Mouse (Mus musculus) natural killer cell, adult 2 months (primary cell): Measurements from ENCODE around the gene 1700019D03Rik.

Experiments used
- DNase-seq, 2 experiments: peaks; one replicate each; pipeline ENCODE4 v3.0.0; 2022; ENCODE audit warnings: low spot score in 2 of 2

1700019D03Rik gene

DNA sequence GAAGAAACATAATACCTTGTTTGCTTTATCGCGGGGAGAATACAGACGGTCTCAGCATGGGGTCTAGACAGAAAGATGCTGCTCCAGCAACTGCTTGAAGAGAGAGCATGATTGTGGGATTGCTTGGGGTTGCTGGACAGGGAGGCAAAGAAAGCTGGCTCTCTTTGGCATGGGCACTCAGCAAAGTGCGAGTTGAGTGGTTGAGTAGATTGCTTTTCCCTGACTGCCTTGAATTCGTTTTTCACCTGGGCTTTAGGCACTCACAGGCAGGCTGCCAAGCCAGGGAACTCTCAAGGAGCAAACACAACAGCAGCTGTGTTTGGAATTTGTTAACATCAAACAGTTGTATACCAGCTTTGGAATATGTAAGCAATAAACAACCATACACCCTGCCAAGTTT is at the start of gene 1700019D03Rik:
TSS of gene 1700019D03Rik (minus strand) at position 101 of the 400 bp plus-strand sequence.
- DNase-seq: no peak

DNA sequence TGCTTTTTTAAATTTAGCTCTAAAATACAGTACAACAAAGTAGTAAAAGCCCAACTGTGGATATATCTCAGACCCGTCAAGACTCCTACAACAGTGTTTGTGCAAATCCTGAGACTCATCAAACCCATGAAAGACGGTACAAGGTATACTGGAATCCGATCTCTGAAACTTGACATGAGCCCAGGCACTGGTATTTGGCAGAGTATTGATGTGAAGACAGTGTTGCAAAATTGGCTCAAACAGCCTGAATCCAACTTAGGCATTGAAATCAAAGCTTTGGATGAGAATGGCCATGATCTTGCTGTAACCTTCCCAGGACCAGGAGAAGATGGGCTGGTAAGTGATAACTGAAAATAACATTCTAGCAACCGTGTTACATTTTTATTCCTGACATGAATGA is 43.9 kb upstream of the 1700019D03Rik start:
- DNase-seq: no peak

DNA sequence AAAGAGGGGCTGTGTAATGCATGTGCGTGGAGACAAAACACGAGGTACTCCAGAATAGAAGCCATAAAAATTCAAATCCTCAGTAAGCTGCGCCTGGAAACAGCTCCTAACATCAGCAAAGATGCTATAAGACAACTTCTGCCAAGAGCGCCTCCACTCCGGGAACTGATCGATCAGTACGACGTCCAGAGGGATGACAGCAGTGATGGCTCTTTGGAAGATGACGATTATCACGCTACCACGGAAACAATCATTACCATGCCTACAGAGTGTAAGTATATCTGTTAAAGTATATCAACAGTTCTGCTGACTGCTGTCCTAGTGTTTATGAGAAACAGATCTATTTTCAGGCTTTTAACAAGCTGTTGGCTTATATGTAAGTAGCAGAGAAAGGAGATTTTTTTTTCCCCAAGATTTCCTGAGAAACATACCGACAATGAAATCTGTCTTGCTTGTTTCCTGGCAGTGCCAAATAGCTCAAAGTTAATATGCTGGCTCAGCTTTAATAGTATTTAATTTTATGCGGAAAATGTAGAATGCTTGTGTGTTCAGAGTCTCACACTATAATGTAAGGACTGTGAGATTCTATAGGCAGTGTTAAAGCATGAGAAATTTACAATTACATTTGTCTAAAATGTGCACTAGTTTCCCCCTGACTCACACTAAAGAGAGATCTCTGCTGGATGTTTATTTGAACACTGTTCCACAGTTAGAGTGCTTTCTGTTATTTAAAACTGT is 42.1 kb upstream of the 1700019D03Rik start:
- DNase-seq: no peak

DNA sequence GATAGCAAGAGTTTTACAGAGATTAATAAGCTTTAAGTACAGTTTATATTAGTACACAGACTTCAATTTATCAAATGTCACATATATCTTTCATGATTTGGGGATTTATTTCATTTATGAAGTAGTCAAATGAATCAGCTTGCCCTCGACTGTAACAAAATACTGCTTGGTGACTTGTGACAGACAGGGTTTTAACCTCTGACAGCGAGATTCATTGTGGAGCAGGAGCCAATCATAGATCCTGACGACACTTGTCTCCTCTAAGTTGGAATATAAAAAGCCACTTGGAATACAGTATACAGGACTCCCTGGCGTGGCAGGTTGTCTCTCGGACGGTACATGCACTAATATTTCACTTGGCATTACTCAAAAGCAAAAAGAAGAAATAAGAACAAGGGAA is 41.4 kb upstream of the 1700019D03Rik start, which contains the start of gene Mstn:
TSS of gene Mstn (plus strand) at position 301 of the 400 bp plus-strand sequence.
- DNase-seq: no peak

DNA sequence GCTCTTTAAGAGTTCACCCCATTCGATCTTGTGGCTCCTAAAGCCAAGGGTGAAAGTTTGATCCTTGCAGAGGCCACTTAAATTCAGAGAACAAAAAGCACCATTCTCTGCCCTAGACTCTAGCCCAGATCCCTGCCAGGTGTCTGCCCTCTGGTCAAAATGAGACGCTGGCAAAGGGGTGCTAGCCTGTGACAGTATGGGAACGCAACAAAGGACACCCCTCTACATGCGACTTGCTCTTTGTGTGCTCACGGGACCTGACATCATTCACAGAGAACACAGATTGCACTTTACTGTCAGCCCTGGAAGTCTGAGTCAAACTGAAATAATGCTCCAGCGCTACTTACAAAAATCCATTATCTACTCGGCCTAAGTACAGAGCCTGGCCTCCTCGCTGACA is 40.5 kb upstream of the 1700019D03Rik start:
- no peak for DNase-seq

DNA sequence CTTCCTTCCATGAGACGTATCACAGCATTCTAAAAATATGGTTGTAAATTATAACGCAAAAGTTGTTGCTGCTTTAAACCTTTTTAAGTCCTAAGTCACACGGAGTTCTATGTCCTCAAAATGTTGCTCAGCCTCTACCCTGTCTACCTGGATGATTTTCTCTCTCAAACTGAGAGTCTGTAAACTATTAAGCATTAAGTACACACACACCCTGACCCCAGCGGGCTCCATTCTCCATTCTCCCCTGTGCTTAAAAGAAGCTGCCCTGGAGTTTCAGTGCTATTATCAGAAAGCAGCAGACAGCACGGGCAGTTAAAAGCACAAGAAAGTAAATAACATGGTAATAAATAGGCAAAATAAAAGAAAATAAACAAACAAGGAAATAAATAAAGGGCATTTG is 39.1 kb upstream of the 1700019D03Rik start:
- no peak for DNase-seq

DNA sequence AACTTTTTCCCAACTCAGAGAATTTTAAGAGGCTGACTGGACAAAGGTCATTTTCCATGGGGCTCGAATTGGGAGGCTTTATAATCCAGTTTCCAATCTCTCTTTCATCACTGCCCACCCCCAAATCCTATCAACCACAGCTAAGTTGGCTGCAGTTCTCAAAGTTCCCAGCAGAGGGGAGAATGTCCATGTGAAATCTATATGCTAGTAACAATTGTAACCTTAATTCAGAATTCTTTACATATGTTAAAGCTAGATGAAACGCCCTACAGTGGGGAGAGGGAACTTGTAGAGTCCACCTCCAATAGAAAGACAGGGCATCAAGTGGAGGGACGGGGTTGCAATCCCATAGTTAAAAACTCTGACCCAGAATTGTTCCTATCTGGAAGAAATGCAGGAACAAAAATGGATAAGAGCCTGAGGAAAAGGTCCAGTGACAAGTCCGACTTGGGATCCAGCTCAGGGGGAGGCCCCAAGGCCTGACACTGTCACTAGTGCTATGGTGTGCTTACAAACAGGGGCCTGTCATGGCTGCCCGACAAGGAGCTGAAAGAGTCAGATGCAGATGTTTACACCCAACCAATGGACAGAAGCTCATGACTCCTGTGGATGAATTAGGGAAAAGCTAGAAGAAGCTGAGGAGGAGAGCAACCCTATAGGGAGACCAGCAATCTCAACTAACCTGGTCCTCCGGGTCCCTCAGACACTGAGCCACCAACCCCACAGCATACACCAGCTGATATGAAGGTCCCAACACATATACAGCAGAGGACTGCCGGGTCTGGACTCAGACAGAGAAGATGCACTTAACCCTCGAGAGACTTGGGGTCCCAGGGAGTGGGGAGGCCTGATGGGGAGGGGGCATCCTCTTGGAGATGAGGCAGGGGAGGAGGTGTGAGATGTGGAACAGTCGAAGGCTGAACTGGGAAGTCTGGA is 33.4 kb upstream of the 1700019D03Rik start:
- peak; percentile 25 to 56 for DNase-seq

DNA sequence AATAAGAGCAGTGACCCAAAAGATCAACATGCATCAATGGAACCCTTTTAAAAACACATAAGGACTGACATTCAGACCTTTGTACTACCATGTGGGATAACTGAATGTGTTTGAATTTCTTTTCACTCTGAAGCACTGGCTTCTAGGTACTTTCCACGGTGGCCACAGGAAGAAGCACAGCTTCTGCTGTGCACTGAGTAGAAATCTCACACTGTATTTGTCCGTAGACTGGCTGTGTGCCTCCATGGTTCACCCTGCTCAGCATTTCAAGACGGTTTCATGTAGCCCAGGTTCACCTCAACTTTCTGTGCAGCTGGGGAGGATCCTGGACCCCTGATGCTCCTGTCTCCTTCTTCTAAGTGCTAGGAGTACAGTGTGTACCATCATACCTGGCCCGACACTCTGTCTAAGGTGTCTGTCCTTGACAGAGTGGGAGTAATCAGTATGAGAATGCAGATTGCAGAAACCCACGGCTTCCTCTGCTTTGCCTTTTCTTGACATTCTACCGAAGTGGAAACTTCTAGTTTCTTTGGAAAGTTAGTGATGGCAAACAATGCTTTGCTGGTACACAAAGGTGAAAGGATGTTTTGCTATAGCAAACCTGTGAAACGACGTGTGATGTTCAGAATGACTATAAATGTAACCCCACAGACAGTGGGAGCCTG is 29.9 kb upstream of the 1700019D03Rik start:
- no peak for DNase-seq

DNA sequence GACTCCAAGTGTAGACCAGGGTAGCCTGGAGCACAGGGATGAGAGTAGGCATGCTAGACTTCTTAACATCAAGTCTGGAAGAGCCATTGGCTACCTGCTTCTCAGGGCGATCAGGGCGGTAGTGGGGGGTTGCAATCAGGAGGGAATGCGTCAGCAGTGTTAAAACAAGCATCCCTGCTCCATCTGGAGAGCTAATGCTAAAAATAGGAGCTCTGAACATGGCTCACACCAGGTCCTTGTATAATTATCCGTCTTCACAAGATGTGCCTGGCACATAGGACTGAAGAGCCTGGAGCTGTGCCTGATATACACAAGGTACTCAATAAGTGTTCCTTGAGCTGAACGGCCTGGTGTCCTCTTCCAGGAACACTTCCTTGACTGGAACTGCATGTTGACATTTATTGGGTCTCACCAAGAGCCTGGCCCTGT is 17.5 kb upstream of the 1700019D03Rik start:
- DNase-seq: no peak

DNA sequence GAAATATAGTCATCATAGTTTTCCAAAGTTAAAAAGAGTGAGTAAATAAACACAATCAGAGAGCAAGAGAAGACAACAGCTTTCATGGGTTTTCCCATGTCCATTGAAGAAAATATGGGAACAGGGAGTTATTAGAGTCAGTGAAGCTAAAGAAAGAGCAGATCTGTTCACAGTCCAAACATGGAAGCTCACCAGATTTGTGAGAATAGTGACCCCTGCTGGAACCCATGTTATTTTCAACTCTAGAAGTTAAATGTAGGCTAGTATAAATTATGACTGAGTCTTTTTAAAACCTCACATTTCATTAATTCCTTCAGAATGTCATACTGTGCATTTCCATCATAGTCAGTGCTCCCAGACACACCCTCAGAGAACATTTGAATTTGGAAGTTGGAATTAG is 12.6 kb upstream of the 1700019D03Rik start:
- no peak for DNase-seq

DNA sequence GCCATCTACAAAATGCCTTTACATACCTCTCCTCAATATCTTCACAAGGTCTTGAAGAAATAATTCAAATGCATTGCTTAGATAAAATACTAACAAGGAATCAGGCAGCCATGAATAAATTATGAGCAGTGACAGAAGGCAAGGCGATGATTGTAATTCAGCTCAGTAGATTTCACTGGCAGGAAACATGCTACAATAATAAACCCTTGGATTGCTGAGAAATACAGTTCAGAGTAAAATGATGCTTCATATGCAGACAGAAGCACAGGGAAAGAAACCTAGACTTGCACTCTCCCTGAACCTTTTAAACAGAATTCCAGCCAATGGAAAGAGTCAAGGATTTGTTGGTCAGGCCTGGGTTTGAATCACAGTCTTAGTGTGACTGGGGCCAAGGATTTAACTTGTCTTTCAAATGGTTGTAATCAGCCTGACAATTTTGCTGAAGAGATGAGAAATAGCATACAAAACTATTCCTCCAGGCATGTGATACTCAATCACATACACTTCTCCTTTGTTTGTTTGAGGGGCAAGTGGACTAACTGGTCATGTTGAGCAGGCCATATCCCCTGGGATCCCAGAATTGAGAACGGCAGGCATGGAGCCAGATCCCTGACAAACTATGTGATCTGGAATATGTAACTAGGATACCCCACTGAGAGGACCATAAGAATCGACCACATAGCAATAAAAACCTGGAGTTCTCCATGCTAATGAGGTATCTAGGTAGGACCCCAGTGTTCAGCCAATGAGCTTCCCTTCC is 1.1 kb downstream of the 1700019D03Rik start:
- DNase-seq: no peak

DNA sequence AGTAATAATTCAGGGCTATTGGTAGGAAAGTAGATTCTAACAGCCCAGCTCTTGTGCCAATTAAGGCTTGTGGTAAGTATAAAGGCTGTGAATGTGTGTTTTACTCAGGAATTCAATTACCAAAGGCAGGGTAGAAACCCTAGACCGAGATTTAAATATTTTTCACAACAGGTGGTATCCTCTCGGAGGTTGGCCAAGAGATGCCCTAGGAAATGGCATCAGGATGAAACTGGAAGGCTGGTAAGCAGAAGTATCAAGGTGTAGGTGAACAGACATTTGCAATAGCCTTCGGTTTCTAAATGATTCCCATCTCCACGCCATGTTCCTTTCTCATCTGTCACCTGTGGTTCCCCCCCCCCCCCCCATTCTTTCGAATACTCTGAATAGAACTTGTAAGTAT is 4.4 kb downstream of the 1700019D03Rik start:
- no peak for DNase-seq

DNA sequence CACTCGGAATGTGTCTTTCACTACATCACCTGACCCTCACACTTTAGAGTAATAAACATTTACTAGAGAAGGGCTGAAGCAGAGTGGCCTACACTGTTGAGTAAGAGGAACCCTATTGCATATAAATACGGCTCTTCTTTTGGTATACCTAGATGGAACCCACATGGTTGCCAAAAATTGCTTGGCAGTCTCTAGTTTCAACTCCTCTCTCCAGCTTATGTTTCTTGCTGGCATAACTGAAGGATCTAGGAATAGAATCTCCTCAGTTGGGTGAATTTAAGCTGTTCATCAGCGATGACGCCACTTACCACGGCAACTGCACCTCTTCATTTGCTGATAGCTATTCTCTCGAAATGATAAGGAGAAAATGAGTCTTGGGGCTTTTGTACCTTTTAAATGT is 5.3 kb downstream of the 1700019D03Rik start:
- DNase-seq: no peak

DNA sequence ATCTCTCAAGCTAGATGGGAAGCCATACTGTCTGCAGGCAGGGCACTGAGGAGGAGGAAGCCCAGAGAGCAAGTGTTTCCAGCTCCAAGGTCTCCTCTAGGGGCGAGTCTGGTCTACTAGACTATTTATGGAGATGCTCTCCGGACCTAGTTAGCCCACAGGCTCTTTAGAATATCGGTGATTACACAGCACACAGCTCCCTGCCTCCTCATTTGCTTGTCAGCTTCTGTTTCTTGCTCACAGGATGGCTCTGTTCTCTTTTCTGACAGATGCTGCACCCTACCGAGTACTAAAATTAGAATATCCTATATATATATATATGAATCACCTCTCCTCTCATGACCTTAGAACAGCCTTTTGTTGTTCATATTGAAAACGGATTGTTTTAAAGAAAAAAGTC is 33.3 kb downstream of the 1700019D03Rik start:
- no peak for DNase-seq

DNA sequence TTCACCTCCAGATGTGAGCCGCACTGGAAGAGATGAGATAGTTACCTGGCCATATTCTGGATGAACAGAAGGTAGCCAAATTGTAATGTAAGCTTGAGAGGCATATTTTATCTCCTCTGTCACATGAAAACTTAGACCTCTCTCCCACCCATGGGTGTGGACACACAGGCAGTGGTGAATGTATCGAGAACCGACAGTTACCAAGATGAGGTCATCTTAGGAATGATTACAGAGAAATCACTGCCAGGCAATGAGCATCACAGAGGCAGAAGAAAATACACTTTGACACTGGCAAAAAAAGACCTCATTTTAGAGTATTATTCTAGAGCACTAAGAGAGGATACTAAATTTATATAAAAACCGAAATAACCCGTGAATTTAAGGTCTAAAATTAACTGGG is 46.8 kb downstream of the 1700019D03Rik start:
- no peak for DNase-seq

DNA sequence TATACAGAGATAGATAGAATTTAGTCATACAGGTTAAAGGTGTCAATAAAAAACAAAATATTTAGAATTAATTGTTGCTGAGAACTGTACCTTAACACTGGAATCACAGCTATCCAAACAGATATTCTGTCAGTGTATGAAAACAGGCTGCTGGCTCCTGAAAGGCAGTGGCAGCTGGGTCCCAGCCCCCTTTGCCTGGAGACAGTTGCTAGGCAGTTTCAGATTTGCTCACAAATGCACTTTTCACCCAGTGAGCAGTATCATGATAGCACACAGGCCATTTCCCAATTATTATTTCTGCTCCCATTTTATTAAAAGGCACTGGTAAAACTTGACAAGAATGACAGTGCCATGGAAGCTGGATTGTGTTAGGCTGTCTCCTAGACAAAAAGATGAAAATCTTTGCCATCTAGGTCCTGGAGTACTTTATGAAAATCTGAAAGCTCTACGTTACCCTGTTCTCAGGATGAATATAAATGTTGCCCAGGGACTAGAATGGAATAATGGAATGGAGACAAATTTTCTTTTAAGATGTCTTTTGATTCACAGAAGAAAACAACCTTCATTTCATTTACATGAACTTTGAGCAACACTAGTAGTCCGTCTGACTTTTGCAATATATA is 48.0 kb downstream of the 1700019D03Rik start:
- no peak for DNase-seq

DNA sequence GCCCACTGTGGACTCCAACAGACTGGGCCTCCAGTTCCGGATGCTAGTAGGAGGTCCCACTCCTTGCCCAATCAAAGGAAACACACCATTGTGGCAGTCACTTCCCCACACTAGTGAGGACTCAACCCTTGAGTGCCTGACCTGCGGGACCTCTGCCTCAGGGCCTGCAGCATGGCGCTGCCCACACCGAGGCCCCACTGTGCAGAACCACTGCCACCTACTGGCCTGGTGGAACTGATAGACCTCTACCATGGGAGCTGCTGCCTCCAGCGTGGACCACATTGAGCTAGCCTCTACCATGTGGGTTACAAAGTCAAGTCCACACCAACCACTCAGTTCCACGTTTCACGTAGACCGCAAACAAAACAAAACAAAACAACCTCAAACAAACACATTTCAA is 55.4 kb downstream of the 1700019D03Rik start:
- no peak for DNase-seq

DNA sequence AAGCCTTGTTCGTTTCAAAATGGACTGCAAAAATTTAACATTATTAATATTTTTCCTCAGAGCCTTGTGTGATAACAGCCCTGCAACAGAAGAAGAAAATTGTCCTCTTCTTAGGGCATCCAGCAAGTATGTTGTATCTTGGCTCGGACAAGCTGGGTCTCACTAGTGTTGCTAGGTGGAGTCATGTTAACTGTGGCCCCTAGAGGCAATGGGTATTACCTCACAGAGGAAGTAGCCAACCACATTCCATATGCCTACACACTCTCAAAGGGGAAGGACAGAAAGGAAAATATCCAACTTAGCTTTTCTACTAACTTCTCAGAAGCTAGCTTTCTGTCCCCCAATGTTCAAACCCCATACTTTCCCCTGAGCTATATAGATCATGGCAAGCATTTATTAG is 56.9 kb downstream of the 1700019D03Rik start:
- no peak for DNase-seq

DNA sequence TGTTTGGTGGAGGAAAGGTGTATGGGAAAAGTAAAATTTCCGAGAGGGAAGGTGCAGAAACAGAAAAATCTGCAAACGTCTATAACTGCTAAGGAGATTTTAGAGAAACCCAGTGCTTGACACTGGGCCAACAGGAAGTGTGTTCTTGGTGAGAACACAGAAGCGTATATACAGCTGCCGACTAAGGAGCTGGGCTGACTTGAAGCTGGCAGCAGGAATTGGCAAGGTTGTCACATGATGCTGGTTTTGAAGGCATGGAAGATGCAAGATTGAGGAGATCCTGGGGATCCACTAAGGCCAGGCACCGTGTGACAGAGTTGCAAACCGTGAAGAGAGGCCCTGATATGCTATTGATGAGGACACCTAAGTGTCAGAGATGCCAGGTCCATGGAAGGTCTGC is 59.8 kb downstream of the 1700019D03Rik start:
- no peak for DNase-seq

DNA sequence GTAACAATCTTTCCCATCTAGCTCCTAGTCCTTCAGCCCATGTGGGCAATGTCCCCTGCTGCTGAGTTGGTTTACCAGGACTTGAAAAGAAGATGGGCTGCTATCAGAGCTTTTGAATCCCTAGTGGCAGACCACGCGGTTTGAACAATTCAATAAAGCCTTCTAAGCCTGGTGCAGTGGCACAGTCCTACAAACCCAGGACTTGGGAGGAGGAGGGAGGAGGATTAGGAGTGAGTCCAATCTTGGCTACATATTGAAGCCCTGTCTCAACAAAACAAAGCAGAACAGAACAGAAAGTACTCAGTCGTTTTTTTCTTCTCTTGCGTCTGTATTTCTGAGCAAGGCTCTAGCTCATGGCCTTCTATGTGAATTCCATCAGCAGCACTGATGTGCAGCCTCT is 63.2 kb downstream of the 1700019D03Rik start:
- DNase-seq: no peak

DNA sequence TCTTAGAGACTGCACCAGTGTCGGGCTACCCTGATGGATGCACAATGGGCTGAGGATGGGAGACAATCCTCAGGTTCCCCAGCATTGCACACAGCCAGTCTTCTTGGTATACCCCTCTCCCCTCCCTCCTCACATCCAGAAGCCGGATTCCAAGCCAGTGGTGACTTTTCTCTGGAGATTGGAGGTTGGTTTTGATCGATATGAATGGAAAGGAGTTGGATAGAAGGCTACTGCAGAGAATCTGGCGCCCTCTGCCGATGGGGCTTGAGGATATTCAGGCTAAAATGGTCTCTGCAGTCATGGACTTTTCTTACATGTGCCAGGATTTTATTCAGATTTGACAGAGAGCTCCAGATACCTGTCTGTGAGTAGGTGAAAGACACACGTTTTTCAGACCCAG is 64.9 kb downstream of the 1700019D03Rik start:
- peak in 1 of 2 experiments; percentile 34 for DNase-seq
